Mouse (Mus musculus) spleen, postnatal 36 days (tissue): ENCODE measurements at regions not wholly inside any gene's neighbourhood (a gene's known extent, or its start where the extent isn't known, plus 50 kb on each side); places are given as distances from the start of the nearest gene placed in this dataset.

Source experiments
- DNase-seq, 2 experiments: peaks; one replicate each; pipeline ENCODE4 v3.0.0; 2022; ENCODE audit warnings: low spot score in 2 of 2, mixed read lengths in 1 of 2

DNA sequence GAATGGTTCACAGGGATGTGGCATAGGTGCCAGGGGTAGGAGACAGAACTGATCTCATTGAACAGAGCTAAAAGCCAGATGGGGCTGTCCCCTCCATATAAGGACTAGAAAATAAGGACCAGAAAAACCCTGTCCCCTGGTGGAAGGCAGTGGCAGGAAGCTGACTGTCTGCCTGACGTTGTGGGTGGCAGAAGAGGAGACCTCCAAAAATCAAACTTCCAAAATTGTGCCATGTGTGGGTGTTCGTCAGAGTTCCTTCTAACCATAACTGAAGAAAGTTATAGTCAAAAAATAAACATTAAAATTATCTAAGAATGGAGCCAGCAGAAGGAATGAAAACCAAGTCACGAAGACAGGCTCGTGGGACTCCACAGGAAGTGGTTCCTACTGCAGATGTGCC is 129.2 kb downstream of the Mtx3 start:
- DNase-seq: no peak

DNA sequence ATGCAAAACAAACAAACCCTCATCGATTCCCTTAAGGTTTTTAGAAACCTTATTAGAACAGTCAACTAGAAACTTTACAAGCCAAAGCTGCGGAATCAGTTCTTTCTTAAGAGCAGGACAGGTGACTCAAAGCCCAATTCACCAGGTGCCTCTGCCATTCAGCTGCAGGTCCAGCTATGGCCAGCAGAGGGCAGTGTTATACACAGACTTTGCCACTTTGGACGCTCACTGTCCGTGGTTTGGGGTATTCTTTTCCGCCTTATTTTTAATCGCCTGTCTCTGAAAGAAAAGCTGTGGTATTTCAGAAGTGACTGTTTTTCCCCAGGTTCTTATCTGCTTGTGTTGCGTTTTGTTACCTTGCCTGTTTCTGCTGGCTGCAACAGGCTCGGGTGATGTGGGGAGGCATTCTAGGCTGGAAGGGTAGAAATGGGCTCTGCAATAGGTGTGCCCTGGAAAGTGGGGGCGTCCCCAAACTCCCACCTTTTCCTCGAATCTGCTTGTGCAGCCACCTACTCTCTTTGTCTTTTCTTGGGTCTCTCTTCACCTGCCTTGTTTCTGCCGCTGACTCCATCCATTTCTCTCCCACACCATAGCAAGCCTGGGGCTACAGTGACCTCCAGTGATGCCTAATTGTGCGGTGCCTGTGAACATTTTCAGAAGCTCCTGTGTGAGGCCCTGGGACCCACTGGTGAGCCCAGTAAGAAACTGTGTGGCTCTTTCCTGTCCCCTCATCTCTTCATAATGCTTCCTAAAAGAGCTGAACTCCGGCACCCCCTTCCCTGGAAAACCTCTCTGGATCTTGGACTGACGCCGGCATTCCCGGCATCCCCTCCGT is 142.4 kb downstream of the Mtx3 start:
- peak; percentile 55 to 69 for DNase-seq

GRCm38 (mm10) chr13:92987691-92988090 is 143.1 kb downstream of the Mtx3 start:
- DNase-seq: no peak

DNA sequence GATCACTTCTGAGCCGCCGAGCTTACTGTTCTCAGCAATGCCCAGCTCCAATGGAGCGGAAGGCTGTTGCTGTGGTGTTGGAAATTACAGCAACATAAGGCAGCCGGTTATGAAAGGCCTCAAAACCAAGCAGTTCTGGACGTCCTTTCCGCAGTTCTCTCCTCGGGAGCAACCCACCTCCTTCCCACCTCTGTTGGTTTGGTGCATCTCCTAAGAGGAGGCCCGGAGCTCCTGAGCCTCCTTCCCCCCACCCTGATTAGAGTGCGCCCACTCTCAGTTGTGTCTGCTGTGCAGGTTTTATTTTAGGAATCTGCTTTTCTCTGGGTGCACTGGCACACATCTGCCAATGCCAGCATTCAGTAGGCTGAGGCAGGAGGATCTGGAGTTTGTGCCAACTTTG is 144.0 kb downstream of the Mtx3 start:
- DNase-seq: no peak

- no peak for DNase-seq
Observed at GRCm38 (mm10) chr13:92990316-92991206, 146.0 kb downstream of the Mtx3 start.
